Mouse (Mus musculus) heart, adult 2 months (tissue): ENCODE results near the gene Prkaca.

Experiments used
- CTCF ChIP-seq: fragments of 200-600 bp; IDR thresholded peaks from 2 replicates; pipeline ENCODE4 v1.8.1; 2022; ENCODE audit warnings: antibody characterized with exemption, mild to moderate bottlenecking, moderate library complexity
- EP300 ChIP-seq: fragments of 200-500 bp; IDR thresholded peaks from 2 replicates; pipeline ENCODE4 v1.6.1; 2011; ENCODE audit warnings: low read depth, low read length, control low read depth; ENCODE audit not compliant: insufficient read depth
- POLR2A ChIP-seq: fragments of 200-500 bp; IDR thresholded peaks from 2 replicates; pipeline ENCODE4 v1.6.1; 2011; ENCODE audit warnings: mild to moderate bottlenecking, low read depth, low read length, control low read depth; ENCODE audit not compliant: insufficient read depth

DNA sequence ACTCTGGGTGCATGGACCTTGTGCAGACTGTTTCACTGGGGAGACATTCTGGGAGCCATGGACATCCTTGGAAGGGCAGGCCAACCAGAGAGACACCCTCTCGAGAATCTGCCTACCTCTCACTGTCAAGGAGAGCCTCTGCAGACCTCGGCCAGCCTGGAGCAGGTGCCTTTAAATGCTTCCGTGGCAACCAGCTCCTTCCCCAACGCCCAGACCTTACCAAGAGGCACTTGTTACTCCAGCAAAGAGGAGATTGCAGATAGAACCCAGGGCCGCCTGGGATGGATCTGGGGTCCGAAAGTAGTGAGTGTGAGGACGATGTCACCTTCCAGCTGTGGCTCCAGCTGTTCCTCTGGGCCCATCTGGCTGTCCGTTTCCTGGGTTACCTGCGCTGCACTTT, 5.4 kb downstream of the Prkaca start:
- no peak for TF ChIP-seq CTCF
- no peak for TF ChIP-seq POLR2A
- TF ChIP-seq EP300, result no peak
